Mouse (Mus musculus): ENCODE measurements around the gene Nsun5. TPM values are rescaled to one million over a fixed set of nuclear protein-coding genes. Genes with fewer than 3 reads are reported as not detected.

Gene Nsun5
- polyA plus RNA-seq, 1 experiment, result 8.0 TPM

DNA sequence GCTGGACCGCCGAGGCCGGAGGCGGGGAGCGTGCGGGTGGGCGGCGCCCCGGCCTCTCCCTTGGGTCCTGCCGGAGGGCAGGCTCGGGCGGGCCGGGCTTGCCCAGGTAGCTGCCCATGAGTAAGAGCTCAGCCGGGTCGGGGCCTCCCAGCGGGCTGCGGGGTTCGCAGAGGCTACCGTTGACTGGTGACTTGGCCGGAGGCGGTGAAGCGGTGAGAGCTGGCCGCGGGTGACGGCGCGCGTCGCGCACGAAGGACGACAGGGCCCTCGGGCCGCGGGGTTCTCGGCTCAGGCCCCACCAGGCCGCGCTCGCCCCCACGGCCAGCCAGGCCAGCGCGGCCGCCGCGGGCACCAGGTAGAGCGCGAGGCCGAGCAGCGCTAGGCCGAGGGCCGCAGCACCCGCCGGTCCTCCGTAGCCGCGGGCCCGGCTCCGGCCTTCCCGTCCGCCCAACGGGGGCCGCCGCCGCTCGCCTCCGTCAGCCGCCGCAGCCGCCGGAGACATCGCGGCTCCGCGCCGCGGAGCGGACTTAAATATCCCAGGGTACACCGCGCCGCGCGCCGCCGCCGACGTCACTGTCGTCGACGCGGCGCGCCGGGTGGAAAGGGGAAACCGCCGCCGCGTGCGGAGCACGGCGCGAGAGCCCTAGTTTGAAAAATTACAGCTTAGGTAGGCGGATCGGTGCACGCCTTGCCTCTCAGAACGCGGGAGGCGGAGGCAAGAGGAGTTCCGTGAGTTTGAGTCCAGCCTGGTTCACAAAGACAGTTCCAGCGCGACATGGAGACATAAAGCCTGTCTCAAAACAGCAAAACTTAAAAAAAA is 24.5 kb downstream of the Nsun5 start, which contains the start of gene Pom121:
TSS of gene Pom121 (minus strand) at position 543 of the 820 bp plus-strand sequence.
- Histone ChIP-seq H3K4me1 (ENCODE audit: control insufficient read depth, insufficient read depth, low read length) (peaks cover 15% of the 10 kb centered on the region), H3K4me3 (ENCODE audit: insufficient read depth, low read length) (peak within 1 kb of the TSS; percentile 90)
- no peak for TF ChIP-seq CTCF (IDR thresholded peaks at IDR 0.05; ENCODE audit: low read depth, low read length)
- no peak for TF ChIP-seq POLR2A (IDR thresholded peaks at IDR 0.05; ENCODE audit: borderline replicate concordance, low read depth, low read length)

DNA sequence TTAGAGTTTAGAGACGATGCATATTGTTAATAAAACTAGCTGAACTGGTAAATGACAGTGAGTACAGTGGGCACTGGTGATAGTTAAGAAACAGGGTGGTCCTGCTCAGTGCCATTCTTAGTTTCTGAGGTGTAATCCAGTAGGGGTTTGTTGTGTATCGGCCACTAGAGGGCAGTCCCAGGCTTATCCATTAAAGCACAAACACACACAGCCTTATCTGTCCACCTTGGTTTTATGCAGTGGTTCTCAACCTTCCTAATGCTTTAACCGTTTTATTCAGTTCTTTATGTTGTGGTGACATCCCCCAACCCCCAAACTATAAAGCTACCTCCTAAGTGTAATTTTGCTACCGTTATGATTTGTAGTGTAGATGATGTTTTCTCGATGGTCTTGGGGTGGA is 26.1 kb downstream of the Nsun5 start:
- Histone ChIP-seq H3K4me1 (ENCODE audit: control insufficient read depth, insufficient read depth, low read length) (peaks cover 15% of the 10 kb centered on the region), H3K27ac (ENCODE audit: insufficient read depth, low read depth, low read length) (no peak overlapping the region), H3K4me3 (ENCODE audit: insufficient read depth, low read length) (no peak overlapping the region)
- TF ChIP-seq POLR2A (IDR thresholded peaks at IDR 0.05; ENCODE audit: borderline replicate concordance, low read depth, low read length) (no peak), CTCF (IDR thresholded peaks at IDR 0.05; ENCODE audit: low read depth, low read length) (no peak)

More for the DNA sequence above, 24.5 kb downstream of the Nsun5 start, which contains the start of gene Pom121:
- peak within 1 kb of the TSS; percentile 71 for H3K27ac ChIP-seq (ENCODE audit: insufficient read depth, low read depth, low read length)

DNA sequence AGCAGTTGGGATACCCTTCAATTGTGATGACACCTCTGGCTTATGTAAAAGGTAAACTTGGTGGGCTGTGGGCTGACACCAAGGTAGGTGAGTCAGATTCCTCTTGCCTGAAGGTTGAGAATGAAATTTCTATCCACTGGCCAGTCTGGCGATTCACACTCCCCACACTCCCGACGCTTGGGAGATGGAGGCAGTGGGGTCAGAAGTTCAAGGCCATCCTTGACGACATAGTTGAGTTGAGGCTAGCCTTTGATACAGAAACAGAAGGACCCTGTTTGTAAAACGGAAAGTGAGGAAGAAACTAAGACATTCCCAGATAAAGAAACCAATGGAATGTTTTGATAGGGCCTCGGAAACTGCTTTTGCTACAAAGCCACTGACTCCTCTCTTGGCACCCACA is 29.6 kb downstream of the Nsun5 start:
- Histone ChIP-seq H3K4me3 (ENCODE audit: insufficient read depth, low read length) (no peak overlapping the region), H3K4me1 (ENCODE audit: control insufficient read depth, insufficient read depth, low read length) (peaks cover 13% of the 10 kb centered on the region), H3K27ac (ENCODE audit: insufficient read depth, low read depth, low read length) (no peak overlapping the region)
- TF ChIP-seq CTCF (IDR thresholded peaks at IDR 0.05; ENCODE audit: low read depth, low read length) (no peak), POLR2A (IDR thresholded peaks at IDR 0.05; ENCODE audit: borderline replicate concordance, low read depth, low read length) (no peak)

DNA sequence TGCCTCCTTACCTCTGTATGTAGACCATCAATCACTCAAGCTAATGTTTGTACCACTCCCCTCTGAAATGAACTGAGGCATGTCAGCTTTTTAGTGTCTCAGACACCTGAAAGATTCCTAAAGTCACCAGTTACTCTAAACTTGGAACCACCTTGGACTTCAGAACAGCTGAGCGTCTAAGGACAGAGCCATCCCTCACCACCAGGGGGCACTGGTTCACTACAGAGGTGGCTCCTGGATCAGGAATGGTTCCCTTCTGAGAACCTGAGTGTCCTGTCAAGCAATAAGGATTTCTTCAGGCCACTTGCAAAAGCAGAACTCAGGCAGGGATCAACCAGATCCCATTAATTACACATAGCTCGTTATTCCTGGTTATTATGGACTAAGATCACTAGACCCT is 30.5 kb downstream of the Nsun5 start:
- Histone ChIP-seq H3K27ac (ENCODE audit: insufficient read depth, low read depth, low read length) (no peak overlapping the region), H3K4me3 (ENCODE audit: insufficient read depth, low read length) (no peak overlapping the region)
- TF ChIP-seq CTCF (IDR thresholded peaks at IDR 0.05; ENCODE audit: low read depth, low read length), result peak; percentile 95
- TF ChIP-seq POLR2A (IDR thresholded peaks at IDR 0.05; ENCODE audit: borderline replicate concordance, low read depth, low read length), result no peak

DNA sequence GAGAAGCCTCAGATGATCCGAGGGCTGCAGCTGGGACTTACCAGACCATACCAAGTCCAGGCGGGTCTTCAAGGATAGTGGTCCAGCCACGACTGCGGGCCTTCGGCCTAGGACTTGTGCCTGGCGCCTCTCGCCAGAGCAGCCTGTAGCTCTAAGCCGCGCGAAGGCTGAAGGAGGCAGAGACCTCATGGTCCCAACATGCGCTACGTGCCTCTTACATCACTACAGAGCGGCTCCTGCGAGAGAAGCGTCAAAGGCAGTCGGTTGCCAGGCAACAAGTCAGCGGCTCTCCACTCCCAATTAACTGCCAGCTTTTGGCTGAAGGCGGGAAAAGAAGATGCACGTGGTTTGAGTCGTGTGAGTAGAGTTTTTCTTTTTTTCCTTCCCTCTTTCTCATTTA is 34.9 kb downstream of the Nsun5 start:
- Histone ChIP-seq H3K27ac (ENCODE audit: insufficient read depth, low read depth, low read length) (no peak overlapping the region), H3K4me1 (ENCODE audit: control insufficient read depth, insufficient read depth, low read length) (no peaks in the 10 kb centered on the region), H3K4me3 (ENCODE audit: insufficient read depth, low read length) (no peak overlapping the region)
- no peak for TF ChIP-seq POLR2A (IDR thresholded peaks at IDR 0.05; ENCODE audit: borderline replicate concordance, low read depth, low read length)
- no peak for TF ChIP-seq CTCF (IDR thresholded peaks at IDR 0.05; ENCODE audit: low read depth, low read length)

More for the DNA sequence above, 30.5 kb downstream of the Nsun5 start:
- peaks cover 8% of the 10 kb centered on the region for H3K4me1 ChIP-seq (ENCODE audit: control insufficient read depth, insufficient read depth, low read length)

DNA sequence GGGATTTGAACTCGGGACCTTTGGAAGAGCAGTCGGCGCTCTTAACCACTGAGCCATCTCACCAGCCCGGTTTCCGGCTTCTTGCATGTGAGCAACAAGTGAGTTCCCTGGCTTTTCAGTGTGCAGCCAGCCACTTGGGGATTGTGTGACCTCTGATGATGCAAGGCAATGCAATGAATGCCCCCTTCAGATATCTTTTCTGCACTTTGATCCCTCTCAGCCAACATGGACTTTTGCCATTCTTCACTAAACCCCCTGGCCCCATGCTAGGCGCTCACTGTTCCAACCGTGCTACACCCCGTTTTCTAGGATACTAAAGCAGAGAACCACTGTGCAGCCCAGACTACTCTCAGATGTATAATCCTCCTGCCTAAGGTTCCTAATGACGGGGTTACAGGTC is 35.7 kb downstream of the Nsun5 start:
- Histone ChIP-seq H3K4me3 (ENCODE audit: insufficient read depth, low read length) (no peak overlapping the region), H3K27ac (ENCODE audit: insufficient read depth, low read depth, low read length) (no peak overlapping the region), H3K4me1 (ENCODE audit: control insufficient read depth, insufficient read depth, low read length) (no peaks in the 10 kb centered on the region)
- TF ChIP-seq POLR2A (IDR thresholded peaks at IDR 0.05; ENCODE audit: borderline replicate concordance, low read depth, low read length), result no peak
- no peak for TF ChIP-seq CTCF (IDR thresholded peaks at IDR 0.05; ENCODE audit: low read depth, low read length)

DNA sequence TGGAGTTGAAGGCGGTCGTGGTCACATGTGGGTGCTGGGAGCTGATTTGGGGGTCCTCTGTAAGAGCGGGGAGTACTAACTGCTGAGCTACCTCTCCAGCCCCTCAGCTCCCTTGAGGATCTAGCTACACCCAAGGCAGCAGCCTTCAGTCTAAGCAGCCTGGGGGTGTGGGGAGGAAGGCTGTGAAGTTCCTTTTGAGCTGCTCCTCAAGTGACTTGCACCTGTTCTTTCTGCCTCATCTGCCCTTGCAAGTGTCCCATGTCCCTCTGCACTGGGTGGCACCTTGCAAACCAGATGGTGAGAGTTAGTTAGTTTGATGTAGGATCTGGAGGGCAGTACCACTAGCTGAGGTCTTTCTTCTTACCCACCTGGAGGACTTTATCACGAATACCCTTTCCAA is 38.4 kb downstream of the Nsun5 start:
- no peak overlapping the region for H3K27ac ChIP-seq (ENCODE audit: insufficient read depth, low read depth, low read length)
- H3K4me3 ChIP-seq (ENCODE audit: insufficient read depth, low read length), result no peak overlapping the region
- TF ChIP-seq POLR2A (IDR thresholded peaks at IDR 0.05; ENCODE audit: borderline replicate concordance, low read depth, low read length), result no peak
- no peak for TF ChIP-seq CTCF (IDR thresholded peaks at IDR 0.05; ENCODE audit: low read depth, low read length)
- H3K4me1 ChIP-seq (ENCODE audit: control insufficient read depth, insufficient read depth, low read length), result no peaks in the 10 kb centered on the region

DNA sequence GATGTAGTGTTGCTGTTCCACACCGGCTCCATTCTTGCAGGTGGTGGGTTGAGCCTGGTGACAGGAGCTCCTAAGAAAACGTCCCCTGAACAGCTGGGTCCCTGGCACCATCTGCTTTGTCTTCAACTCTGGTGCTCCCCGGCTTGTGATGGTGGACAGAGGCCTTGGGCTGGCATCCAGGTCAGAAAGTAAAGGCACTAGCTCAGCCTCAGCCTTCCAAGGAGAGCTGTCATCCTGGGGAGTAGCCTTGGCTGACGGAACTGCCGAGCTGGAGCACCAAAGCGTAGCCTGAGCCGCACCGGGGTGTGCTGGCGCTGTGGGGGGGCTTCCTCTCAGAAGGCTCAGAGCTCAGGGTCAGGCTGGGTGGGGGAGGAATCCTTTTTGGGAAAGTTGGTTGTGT is 40.5 kb downstream of the Nsun5 start:
- no peaks in the 10 kb centered on the region for H3K4me1 ChIP-seq (ENCODE audit: control insufficient read depth, insufficient read depth, low read length)
- TF ChIP-seq POLR2A (IDR thresholded peaks at IDR 0.05; ENCODE audit: borderline replicate concordance, low read depth, low read length) (no peak), CTCF (IDR thresholded peaks at IDR 0.05; ENCODE audit: low read depth, low read length) (no peak)
- no peak overlapping the region for H3K27ac ChIP-seq (ENCODE audit: insufficient read depth, low read depth, low read length)
- H3K4me3 ChIP-seq (ENCODE audit: insufficient read depth, low read length), result no peak overlapping the region

Other genes starting within 250 kb of the Nsun5 start
- gene Tbl2, start 220.3 kb upstream of the Nsun5 start, polyA plus RNA-seq (2012; ENCODE audit: insufficient read depth, insufficient read length, missing spikeins), result 5.9 and 6.2 TPM in 2 replicates
- gene Bcl7b, start 201.7 kb upstream of the Nsun5 start, polyA plus RNA-seq (2012; ENCODE audit: insufficient read depth, insufficient read length, missing spikeins), result 48.9 and 57.6 TPM in 2 replicates
- 57.5 and 58.9 TPM in 2 replicates for gene Baz1b, start 182.7 kb upstream of the Nsun5 start, polyA plus RNA-seq (2012; ENCODE audit: insufficient read depth, insufficient read length, missing spikeins)
- gene Fzd9, start 118.7 kb upstream of the Nsun5 start, polyA plus RNA-seq (2012; ENCODE audit: insufficient read depth, insufficient read length, missing spikeins), result not detected in 2 replicates
- not detected in 2 replicates for gene Fkbp6, start 19.9 kb upstream of the Nsun5 start, polyA plus RNA-seq (2012; ENCODE audit: insufficient read depth, insufficient read length, missing spikeins)
- gene Trim50, start 16.7 kb upstream of the Nsun5 start, polyA plus RNA-seq (2012; ENCODE audit: insufficient read depth, insufficient read length, missing spikeins), result not detected in 2 replicates
- 15.0 and 17.5 TPM in 2 replicates for gene Pom121, start 24.6 kb downstream of the Nsun5 start, polyA plus RNA-seq (2012; ENCODE audit: insufficient read depth, insufficient read length, missing spikeins)
- 50.3 and 59.5 TPM in 2 replicates for gene Hip1, start 175.2 kb downstream of the Nsun5 start, polyA plus RNA-seq (2012; ENCODE audit: insufficient read depth, insufficient read length, missing spikeins)
- gene Ccl26, start 193.6 kb downstream of the Nsun5 start, polyA plus RNA-seq (2012; ENCODE audit: insufficient read depth, insufficient read length, missing spikeins), result not detected in 2 replicates
- gene Ccl24, start 203.1 kb downstream of the Nsun5 start, polyA plus RNA-seq (2012; ENCODE audit: insufficient read depth, insufficient read length, missing spikeins), result 0.71 and 1.1 TPM in 2 replicates

Data from bone marrow macrophage, adult 2 months (primary cell).